15 mouse cellular contexts compared by ENCODE assay signal in genomic region chr10:20058031-20058430, GRCm38 (mm10).
A peak's percentile ranks its signal among the peaks of the same experiment; 100 is the strongest.
DNase-seq lines count a peak whose midpoint lies in the region; ATAC-seq and TF ChIP-seq lines count a peak whose summit lies in the region.
"Had no signal": no experiment of that assay in that cellular context is flagged by ENCODE, and none has a peak within 500 bp of the region (broad histone marks: within the 10 kb centered on the region; RNA-seq: fewer than 3 reads in every experiment).

No protein-coding gene starts in this region.

- no peak for TF ChIP-seq CTCF in forebrain, postnatal 0 days (IDR thresholded peaks at IDR 0.05; ENCODE audit: low read depth)
- TF ChIP-seq CTCF in hindbrain, postnatal 0 days (IDR thresholded peaks at IDR 0.05; ENCODE audit: low read depth): no peak

- H3K27me3 ChIP-seq in forebrain, embryonic 13.5 days: no peaks in the 10 kb centered on the region
- H3K27me3 ChIP-seq in forebrain, postnatal 0 days (ENCODE audit: insufficient read depth, low read length): no peaks in the 10 kb centered on the region
- no peaks in the 10 kb centered on the region for H3K27me3 ChIP-seq in hindbrain, postnatal 0 days (ENCODE audit: insufficient read depth, low read length)
- no peaks in the 10 kb centered on the region for H3K27me3 ChIP-seq in hindbrain, embryonic 13.5 days
- H3K27me3 ChIP-seq: CH12.LX; embryonic facial prominence, embryonic 12.5 days; neural tube, embryonic 13.5 days had no signal

- ATAC-seq in forebrain, embryonic 13.5 days: peak; percentile 68
- ATAC-seq in forebrain, postnatal 0 days: no peak
- ATAC-seq in hindbrain, postnatal 0 days: no peak
- ATAC-seq in hindbrain, embryonic 13.5 days (ENCODE audit: low FRiP score): no peak
- peak; percentile 58; the same call in 1 of the 2 replicates for ATAC-seq in neutrophil, adult 5-6 weeks (ENCODE audit: extremely low read depth, insufficient number of reproducible peaks, low FRiP score, poor library complexity, severe bottlenecking)

- H3K36me3 ChIP-seq in forebrain, embryonic 13.5 days (ENCODE audit: poor library complexity, severe bottlenecking): no peaks in the 10 kb centered on the region
- no peaks in the 10 kb centered on the region for H3K36me3 ChIP-seq in forebrain, postnatal 0 days (ENCODE audit: insufficient read depth)
- H3K36me3 ChIP-seq in hindbrain, postnatal 0 days (ENCODE audit: insufficient read depth, low read length): no peaks in the 10 kb centered on the region
- H3K36me3 ChIP-seq in hindbrain, embryonic 13.5 days: no peaks in the 10 kb centered on the region
- H3K36me3 ChIP-seq: embryonic facial prominence, embryonic 12.5 days; neural tube, embryonic 13.5 days had no signal

- no peak overlapping the region for H3K4me2 ChIP-seq in forebrain, embryonic 13.5 days
- H3K4me2 ChIP-seq in forebrain, postnatal 0 days (ENCODE audit: low read depth): no peak overlapping the region
- H3K4me2 ChIP-seq in hindbrain, postnatal 0 days (ENCODE audit: low read depth, low read length): no peak overlapping the region
- no peak overlapping the region for H3K4me2 ChIP-seq in hindbrain, embryonic 13.5 days
- H3K4me2 ChIP-seq: embryonic facial prominence, embryonic 12.5 days; neural tube, embryonic 13.5 days had no signal

- no peak for DNase-seq in forebrain, postnatal 0 days
- DNase-seq in hindbrain, postnatal 0 days (ENCODE audit: low spot score): peak; percentile 9
- DNase-seq in layer of hippocampus, adult 11-12 months (ENCODE audit: low spot score): no peak
- no peak for DNase-seq in neural tube, embryonic 10.5 days (ENCODE audit: extremely low spot score, low spot score)
- DNase-seq: cerebellum, adult 11-12 months; kidney, adult 18-20 months; layer of hippocampus, adult 9-11 months had no signal

- H3K4me1 ChIP-seq in forebrain, embryonic 13.5 days: no peaks in the 10 kb centered on the region
- H3K4me1 ChIP-seq in forebrain, postnatal 0 days (ENCODE audit: insufficient read depth): no peaks in the 10 kb centered on the region
- 0 out of 2 replicates have a peak, but pooled peaks cover 3% of the 10 kb centered on the region for H3K4me1 ChIP-seq in hindbrain, postnatal 0 days (ENCODE audit: insufficient read depth, low read length)
- H3K4me1 ChIP-seq in hindbrain, embryonic 13.5 days (replicated peaks): no peaks in the 10 kb centered on the region
- peaks cover 15% of the 10 kb centered on the region for H3K4me1 ChIP-seq in brown adipose tissue, adult 24 weeks (ENCODE audit: control insufficient read depth, insufficient read depth, insufficient read length, low read length)
- H3K4me1 ChIP-seq: embryonic facial prominence, embryonic 12.5 days; neural tube, embryonic 13.5 days had no signal

- H3K27ac ChIP-seq in forebrain, embryonic 13.5 days: no peak overlapping the region
- no peak overlapping the region for H3K27ac ChIP-seq in forebrain, postnatal 0 days (ENCODE audit: low read depth, low read length)
- no peak overlapping the region for H3K27ac ChIP-seq in hindbrain, postnatal 0 days
- no peak overlapping the region for H3K27ac ChIP-seq in hindbrain, embryonic 13.5 days
- H3K27ac ChIP-seq in brown adipose tissue, adult 24 weeks (replicated peaks; ENCODE audit: low read depth, low read length): peak overlapping the region; percentile 43
- H3K27ac ChIP-seq: embryonic facial prominence, embryonic 12.5 days; neural tube, embryonic 13.5 days; stomach, postnatal 0 days had no signal

- no peaks in the 10 kb centered on the region for H3K9me3 ChIP-seq in forebrain, embryonic 13.5 days (replicated peaks)
- no peaks in the 10 kb centered on the region for H3K9me3 ChIP-seq in forebrain, postnatal 0 days (ENCODE audit: low read length)
- no peaks in the 10 kb centered on the region for H3K9me3 ChIP-seq in hindbrain, postnatal 0 days (ENCODE audit: low read length)
- no peaks in the 10 kb centered on the region for H3K9me3 ChIP-seq in hindbrain, embryonic 13.5 days
- H3K9me3 ChIP-seq: embryonic facial prominence, embryonic 12.5 days; neural tube, embryonic 13.5 days had no signal

- H3K4me3 ChIP-seq in forebrain, embryonic 13.5 days: no peak overlapping the region
- H3K4me3 ChIP-seq in forebrain, postnatal 0 days (ENCODE audit: low read depth, low read length): no peak overlapping the region
- no peak overlapping the region for H3K4me3 ChIP-seq in hindbrain, postnatal 0 days (ENCODE audit: low read length)
- H3K4me3 ChIP-seq in hindbrain, embryonic 13.5 days: no peak overlapping the region
- no peak overlapping the region for H3K4me3 ChIP-seq in brown adipose tissue, adult 24 weeks (ENCODE audit: insufficient read depth, low read depth, low read length)
- H3K4me3 ChIP-seq: embryonic facial prominence, embryonic 12.5 days; neural tube, embryonic 13.5 days had no signal

- no peak overlapping the region for H3K9ac ChIP-seq in forebrain, embryonic 13.5 days
- no peak overlapping the region for H3K9ac ChIP-seq in forebrain, postnatal 0 days
- H3K9ac ChIP-seq in hindbrain, postnatal 0 days (replicated peaks; ENCODE audit: low read length): no peak overlapping the region
- no peak overlapping the region for H3K9ac ChIP-seq in hindbrain, embryonic 13.5 days
- H3K9ac ChIP-seq: embryonic facial prominence, embryonic 12.5 days; neural tube, embryonic 13.5 days had no signal

- 74% methylated on average over 10 of the region's 10 CpGs for WGBS in forebrain, embryonic 13.5 days
- WGBS in forebrain, postnatal 0 days: 59% methylated on average over 10 of the region's 10 CpGs
- 67% methylated on average over 10 of the region's 10 CpGs for WGBS in hindbrain, postnatal 0 days
- WGBS in hindbrain, embryonic 13.5 days: 87% methylated on average over 10 of the region's 10 CpGs

Comparison
In these comparisons a context has a peak if more than half of its experiments do, and no peak if none do; other contexts are left out.
1. ATAC-seq: peak in forebrain, embryonic 13.5 days (single experiment) and neutrophil, adult 5-6 weeks (single experiment); none in forebrain, postnatal 0 days (single experiment), hindbrain, postnatal 0 days (single experiment) and hindbrain, embryonic 13.5 days (single experiment).